Mouse (Mus musculus) liver, adult 2 months (tissue): ENCODE data around the gene Syn3.

Source experiments
- CTCF ChIP-seq: fragments of 200-500 bp; IDR thresholded peaks from 2 replicates; pipeline ENCODE4 v1.5.1; 2011; ENCODE audit warnings: low read depth, low read length, control low read depth
- POLR2A ChIP-seq: fragments of 200-500 bp; IDR thresholded peaks from 2 replicates; pipeline ENCODE4 v1.6.1; 2011; ENCODE audit warnings: low read length, control low read depth; ENCODE audit not compliant: insufficient read depth; ENCODE audit errors: extremely low read depth

DNA sequence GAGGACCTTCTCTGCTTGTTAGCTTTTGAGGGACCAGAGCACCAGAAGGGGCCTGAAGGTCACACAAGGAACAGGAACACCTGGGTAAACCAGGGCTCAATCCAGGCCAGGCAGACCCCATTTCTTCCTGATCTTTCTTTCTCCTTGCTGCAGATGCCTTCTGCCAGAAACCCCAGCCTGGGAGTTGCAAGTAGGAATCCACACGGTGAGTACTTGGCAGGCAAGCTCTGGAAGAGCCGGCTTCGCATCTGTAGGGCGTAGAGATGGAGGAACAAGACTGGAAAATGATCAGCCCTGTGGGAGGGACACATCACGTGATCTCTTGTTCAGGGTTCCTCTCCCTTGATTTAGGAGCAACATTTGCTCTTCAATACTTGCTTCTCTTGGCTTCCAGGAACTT lies 310.8 kb downstream of the Syn3 start:
- TF ChIP-seq CTCF (no peak), POLR2A (no peak)
